Mouse (Mus musculus) cerebellum, adult 9-10 months (tissue): Measurements from ENCODE around the gene Epas1.

Experiments used
- DNase-seq: peaks from one replicate; pipeline ENCODE4 v3.0.0; 2022

The Epas1 gene

DNA sequence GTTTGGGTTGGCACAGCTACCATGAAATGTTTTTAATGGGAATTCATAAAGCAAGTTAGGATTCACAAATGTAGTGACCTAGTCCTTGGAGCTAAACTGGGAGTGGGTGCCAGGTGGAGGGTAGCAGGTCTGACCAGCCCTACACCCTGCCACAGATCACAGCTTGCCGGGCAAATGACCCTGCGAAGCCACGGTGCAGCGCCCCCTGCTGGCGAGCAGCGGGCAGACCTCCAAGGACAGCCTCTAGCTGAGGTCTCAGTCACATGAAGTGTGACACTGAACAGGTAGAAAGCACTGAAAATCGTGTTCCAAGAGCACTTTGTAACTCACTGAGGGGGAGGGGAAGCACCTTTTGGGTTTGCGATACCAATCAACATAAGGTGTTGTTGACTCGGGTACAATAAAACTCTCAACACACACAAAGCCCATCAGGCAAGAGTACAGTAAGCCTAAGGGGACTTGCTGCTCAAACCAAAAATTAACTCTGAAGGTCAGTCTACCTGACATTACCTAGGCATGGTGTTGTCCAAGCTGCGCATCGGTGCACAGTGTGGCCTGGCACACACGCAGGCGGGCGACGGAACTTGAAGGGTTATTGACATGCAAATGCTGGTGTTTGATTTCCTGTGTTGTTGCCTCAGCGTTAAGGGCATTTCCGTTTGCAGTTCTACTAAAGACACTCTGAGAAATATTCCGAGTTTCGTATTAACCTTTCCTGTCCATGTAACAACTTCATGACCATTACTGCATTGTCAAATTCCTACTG, 79.2 kb downstream of the Epas1 start:
- no peak for DNase-seq

DNA sequence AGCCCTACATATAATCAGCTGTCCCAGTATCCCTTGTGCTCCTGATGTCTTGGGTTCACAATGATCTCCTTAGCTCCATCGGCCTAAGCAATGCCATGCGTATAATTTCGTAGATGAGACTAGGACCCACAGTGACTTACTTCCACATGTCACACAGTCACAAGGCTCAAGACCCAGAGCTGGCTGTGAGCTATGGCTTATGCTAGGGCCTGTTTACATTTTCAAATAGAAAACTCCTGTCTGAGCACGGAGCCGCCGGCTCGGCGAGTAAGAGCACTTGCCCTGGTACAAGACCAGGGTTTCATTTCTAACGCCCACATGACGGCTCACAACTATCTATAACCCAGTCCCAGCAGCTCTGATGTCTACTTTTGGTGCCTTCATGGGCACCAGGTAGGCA, 80.4 kb downstream of the Epas1 start:
- DNase-seq = no peak

DNA sequence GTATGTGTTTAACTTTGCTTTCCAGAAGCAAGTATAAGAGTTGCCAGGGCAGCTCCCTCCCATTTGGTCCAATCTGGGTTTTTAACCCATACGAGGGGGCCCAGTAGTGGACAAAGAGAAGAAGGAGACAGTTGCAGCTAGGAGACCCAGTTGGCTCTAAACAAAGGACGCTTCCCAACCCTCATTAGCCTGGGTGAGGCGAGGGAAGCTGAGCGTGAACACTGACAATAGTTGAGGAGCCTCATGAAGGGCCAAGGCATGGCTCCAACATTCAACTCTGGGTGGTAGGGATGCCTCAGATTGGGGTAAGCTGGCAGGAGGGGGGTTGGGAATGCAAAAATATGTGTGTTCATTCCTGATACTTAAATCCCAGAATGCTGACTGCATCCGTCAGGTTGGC, 85.8 kb downstream of the Epas1 start:
- no peak for DNase-seq

DNA sequence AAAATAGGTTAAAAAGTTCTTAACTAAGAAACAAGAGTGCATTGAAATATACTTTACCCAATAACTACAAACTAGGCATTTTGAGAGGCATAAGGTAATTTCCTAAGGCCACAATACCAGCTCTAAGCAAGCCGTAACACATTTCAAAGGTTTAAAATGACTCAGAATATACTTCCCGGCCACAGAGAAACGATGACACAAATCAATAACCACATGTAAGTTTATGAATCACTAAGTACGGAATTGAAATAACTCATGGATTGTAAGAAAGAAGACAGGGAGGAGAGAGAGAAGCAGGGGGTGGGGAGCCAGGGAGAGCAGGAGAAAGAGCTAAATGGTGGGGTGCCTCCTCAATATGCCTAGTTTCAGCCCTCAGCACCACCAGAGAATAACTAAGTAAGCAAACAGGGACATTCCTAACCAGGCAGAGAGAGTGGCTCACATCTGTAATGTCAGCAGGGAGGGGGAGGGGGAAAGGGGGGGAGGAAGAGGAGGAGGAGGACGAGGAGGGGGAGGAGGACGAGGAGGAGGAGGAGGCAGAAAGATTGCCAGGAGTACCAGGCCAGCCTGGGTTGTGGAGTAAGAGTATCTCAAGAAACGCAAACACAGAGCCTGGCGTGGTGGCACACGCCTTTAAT, 97.3 kb downstream of the Epas1 start:
- no peak for DNase-seq

DNA sequence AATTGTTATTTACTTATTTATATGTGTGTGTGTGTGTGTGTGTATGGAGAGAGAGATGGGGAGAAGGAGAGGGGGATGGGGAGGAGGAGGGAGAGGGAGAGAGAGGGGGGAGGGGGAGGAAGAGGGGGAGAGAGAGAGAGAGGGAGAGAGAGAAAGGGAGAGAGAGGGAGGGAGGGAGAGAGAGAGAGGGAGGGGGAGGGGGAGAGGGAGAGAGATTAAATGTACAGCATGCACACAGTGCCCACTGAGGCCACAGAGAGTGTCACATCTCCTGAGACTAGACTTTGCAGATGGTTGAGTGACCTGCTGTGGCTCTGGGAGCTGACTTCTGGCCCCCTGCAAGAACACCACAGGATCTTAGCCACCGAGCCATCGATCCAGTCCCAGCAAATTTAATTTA, 98.3 kb downstream of the Epas1 start:
- DNase-seq = no peak

DNA sequence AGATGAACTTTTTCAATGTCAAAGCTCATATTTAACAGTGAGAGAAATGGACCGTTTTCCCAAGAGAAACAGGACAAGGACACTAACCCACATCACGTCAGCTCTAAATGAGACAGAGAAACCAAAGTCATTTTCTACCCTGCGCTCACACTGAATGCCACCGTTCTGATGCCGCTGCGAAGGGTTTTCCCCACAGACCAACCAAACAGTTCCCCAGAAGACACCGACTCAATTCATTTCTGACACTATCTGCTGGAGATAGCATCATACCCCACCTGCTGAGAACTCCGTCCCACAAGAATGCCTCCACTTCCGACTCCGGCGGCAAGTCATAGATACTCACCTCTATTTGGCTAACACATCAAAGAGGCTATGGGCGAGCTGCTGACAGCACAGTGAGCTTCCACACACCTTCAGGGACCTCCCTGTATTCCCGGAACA, 99.1 kb downstream of the Epas1 start:
- DNase-seq = no peak

DNA sequence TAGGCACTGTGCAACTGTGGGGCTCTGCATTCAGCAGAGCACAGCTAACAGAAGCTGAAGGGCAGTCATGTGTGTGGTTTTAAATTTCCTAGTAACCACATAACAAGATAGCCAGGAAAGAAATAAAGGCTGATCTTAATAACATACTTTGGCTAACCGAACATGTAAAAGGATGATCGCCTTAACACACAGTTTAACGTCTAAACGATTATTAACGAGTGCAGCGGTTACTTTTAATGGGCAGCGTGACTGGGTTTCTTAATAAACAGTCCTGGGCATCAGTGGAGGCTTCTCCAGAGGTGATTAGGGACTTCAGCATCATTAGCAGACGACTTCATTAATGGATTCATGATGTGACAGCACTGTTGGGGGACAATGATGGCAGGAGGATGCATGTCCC, 117.1 kb downstream of the Epas1 start:
- DNase-seq = no peak

DNA sequence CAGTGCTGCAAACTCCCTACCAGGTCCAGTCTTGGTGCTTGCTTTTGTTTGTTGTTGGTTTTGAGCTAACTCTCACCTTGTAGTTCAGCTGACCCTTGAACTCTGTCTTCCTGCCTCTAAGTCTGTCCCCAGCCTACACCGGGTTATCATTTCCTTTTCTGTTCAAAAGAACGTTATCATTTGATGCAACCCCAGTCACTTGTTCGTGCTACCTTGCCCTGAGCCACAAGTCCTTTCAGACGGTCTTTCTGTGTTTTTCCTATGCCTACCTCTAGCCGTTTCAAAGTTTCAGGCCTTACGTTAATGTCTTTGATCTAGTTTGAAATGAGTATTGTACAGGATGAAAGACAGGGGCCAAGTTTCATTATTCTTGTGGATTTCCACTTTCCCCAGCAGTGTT, 119.1 kb downstream of the Epas1 start:
- no peak for DNase-seq

DNA sequence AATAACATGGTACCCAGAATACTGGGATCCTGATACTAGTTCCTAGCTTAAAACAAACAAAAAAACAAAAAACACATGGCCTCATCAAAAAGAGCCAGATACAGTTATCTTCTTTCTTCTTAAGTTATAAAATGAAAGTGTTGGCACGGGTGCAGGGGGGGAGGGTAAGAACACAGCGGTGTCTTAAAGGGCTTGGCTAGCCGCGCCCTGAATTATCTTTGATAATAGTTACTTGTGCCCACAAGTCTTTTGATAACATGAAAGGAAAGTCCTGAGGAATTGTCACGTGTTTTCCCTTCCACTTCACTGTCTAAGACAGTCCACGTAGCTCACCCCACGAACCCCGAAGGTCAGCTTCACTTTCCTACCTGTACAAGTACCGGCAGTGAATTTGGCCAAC, 123.4 kb downstream of the Epas1 start:
- DNase-seq = no peak

DNA sequence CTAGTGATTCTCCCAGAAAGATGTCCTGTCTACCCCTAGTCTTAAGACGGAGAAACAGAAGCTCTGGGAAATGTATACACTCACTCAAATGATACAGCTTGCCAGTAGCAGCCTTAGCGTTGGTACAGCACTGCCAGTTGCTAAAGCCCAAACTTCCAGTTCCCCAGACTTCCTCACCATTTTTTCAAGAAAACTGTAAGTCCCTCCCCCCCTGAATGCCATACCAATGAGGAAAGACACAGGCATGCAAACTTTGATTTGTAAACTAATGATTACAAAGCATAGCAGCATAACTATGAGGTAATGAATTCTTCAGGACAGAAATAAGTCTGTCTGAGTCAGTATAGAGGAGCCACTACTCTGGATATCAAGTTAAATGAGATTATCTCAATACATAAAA, 124.2 kb downstream of the Epas1 start:
- DNase-seq = no peak

DNA sequence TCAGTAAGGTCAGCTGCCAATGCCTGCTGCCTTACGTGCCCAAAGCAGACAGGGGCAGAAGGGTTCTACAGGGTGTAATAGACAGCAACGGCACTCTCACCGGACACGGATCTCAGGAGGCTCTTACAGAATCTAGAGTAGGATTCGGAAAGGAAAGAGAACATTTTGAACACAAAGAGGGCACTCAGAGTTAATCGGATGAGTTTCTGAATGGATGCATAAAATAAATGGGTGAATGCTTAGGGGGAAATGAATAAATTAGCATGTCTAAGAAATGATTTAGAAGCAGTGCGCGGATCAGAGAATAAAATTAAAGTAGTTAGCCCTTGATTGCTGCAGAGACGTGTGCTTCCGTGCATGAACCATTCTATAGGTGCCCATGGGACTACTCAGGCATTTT, 126.6 kb downstream of the Epas1 start:
- no peak for DNase-seq

DNA sequence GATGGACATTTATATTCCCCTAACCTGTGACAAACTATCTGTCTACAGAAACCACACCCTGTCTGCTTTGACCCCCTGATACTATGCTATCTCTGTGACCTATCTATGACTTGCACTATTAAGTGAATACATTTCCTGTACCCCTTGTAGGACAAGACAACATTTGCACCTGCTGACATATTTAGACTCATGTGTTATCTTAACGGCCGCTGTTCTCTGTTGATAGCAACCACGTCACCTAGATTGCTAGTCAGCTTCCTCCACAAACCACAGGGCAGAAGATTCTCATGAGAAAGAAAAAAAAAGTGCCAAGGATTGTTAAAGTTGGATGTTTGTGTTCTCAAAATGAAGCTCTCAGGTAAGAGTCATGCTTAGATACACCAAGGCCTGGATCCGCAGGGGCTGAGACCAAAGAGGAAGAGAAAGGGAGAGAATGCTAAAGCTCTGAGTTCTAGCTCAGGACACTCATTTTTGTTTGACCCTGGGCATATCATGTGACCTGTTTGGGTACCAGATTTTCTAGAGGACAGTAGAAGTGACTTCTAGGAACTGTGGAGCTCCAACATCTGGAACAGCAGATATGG, 127.1 kb downstream of the Epas1 start:
- DNase-seq = no peak
